Mouse (Mus musculus) right cerebral cortex, adult 18-20 months (tissue): ENCODE results near the gene Isx.

Experiments
- DNase-seq: peaks from one replicate; pipeline ENCODE4 v3.0.0; 2022; ENCODE audit warnings: mixed read lengths

Isx gene

DNA sequence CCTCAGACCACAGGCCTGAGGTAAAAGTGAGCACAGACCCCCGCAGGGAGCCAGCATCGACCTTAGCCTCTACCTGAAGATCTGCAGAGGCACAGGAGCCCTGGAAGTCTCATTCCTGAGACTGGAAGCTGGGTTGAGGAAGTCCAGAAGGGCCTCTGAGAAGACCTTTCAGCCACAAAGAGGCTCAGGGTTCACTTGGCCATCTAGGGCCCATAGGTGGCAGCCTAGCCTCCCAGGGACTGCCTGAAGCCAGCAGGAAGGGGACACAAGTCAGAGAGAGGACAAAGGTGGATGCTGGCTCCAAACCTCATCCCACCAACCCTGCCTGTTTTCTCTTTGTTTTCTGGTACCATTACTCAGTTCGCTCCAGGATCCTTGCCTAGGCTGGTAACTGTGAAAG lies at the start of gene Isx:
Gene Isx (plus strand): TSS at position 234 of the 400 bp plus-strand sequence.
- no peak for DNase-seq

- no peak for DNase-seq
Observed at GRCm38 (mm10) chr8:74827689-74828088, 45.3 kb upstream of the Isx start.

DNA sequence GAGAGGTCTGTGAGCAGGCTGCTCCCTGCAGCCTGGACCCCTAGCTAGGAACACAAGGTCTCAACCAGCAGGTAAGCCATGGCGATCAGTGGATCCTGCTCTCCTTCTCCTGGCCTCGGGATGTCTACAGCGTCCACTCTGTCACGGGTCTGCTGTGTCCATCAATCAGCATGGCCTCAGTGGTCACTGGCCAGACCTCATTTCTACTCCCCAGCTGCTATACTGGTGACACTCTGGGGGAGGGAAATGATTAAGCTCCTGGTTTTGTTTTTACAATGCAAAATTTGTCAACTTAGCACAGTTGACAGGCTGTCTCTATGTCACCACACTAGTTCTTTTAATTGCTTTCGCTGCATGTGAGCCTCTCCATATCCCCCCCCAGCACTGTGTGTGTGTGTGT lies 41.7 kb upstream of the Isx start:
- no peak for DNase-seq

DNA sequence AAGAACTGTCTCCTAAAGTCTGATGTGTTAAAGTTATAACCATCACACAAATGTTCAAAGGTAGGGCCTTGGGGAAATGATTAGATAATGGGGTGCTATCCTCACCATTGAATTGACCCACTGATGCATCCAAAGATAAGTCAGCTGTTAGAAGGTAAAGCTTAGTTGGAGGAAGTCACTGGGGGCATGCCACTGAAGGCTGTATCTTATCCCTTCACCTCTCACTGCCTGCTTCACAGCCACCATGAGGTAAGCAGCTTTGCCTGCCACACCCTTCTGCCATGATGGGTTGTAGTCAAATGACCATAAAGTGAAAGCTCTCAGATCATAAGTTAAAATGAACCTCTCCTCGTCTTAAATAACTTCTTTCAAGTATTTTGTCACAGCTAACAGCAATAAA lies 38.7 kb upstream of the Isx start:
- no peak for DNase-seq

- peak; percentile 39 for DNase-seq
Observed at GRCm38 (mm10) chr8:74847376-74848048, 25.5 kb upstream of the Isx start.

DNA sequence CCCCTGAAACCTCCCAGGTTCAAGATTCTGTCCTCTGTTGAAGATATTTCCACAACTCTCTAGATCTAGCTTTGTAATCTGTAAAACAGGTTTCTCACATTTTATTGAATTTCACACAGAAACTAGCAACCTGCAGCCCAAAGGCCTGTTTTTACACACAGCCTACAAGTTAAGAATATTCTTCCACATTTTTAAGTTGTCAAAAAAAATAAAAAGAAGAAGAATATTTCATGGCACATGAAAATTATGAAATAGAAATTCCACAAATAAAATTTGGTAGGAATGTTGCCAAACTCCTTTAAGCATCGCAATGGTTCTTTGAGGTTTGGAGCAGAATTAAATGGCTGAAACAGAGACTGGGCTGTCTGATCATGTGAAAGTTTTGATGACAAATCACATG lies 24.3 kb upstream of the Isx start:
- DNase-seq = no peak

DNA sequence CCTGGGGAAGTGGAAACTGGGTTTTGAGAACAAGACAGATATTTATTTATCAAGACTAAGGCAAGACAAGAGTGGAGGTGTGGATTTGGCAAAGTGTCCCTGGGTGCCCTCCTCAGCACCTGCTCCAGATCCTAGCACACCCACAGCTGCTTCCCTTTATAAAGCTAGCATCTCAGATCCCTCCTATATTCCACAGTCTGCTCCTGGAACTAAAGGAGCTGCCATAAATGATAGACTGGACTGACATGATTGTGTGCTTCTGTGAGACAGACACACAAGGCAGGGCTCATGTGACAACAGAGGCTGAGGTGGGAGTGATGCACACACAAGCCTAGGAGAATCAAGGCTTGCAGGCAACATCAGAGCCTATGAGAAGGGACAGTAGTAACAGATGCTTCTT lies 22.0 kb upstream of the Isx start:
- DNase-seq = peak; percentile 44

GRCm38 (mm10) chr8:74851837-74852236 lies 21.1 kb upstream of the Isx start:
- no peak for DNase-seq

- peak; percentile 67 for DNase-seq
Observed at GRCm38 (mm10) chr8:74853488-74853887, 19.5 kb upstream of the Isx start.

- no peak for DNase-seq
Observed at GRCm38 (mm10) chr8:74854786-74855185, 18.2 kb upstream of the Isx start.

GRCm38 (mm10) chr8:74855341-74855740 lies 17.6 kb upstream of the Isx start:
- DNase-seq = no peak

DNA sequence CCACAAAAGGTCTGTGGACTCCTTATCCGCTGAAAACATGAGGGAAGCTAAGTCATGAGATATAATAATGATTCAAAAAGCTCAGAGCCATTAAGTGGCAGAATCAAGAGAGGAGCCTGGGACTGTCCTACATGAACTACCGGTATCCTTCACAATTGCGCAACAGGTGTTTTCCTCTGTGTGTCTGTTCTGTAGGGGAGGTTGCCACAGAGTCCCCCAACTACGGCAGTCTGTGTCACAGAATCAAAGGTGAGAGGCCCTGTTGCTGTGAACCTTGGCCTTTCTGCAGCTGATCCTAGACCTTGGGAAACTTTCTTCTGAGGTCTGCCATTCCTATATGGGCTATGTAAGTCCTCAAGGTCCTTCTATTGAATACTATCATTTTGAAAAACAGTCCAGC lies 13.7 kb upstream of the Isx start:
- no peak for DNase-seq

DNA sequence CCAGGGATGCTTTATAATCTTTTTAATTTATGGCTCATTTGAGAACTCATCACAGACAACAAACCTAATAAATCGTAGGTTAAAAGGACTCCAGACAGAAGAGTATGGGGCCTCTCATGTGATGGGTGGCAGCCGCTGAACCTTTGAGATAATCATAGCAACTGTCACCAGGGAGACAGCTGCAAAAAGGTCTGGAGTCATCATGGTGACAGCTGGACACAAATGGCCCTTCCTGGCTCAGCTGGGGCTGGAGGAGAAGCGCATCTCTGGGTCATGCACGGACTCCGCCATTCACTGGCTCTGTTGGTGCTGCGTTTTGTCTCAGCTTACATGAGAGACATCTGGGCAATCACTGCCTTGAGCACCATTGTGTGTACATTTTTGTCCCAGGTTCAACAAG lies 12.5 kb upstream of the Isx start:
- no peak for DNase-seq

DNA sequence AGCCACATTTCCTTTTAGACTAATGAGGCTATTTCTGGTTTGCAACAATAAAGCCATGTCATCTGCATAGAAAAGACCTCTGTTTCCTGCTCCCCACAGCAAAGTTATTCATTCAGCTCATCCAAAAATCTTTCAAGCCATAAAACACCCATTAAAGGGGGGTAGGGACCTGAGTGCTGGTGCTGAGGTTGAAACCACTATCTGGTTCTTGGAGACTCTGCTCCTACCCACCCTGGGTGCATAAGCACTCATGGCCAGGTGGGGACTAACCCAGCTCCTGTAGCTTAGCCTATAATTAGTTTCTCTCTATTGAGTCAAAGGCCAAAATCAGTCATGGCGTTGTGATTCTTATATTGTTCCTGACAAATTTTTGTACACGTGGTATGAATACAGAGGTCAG lies 10.4 kb upstream of the Isx start:
- no peak for DNase-seq

DNA sequence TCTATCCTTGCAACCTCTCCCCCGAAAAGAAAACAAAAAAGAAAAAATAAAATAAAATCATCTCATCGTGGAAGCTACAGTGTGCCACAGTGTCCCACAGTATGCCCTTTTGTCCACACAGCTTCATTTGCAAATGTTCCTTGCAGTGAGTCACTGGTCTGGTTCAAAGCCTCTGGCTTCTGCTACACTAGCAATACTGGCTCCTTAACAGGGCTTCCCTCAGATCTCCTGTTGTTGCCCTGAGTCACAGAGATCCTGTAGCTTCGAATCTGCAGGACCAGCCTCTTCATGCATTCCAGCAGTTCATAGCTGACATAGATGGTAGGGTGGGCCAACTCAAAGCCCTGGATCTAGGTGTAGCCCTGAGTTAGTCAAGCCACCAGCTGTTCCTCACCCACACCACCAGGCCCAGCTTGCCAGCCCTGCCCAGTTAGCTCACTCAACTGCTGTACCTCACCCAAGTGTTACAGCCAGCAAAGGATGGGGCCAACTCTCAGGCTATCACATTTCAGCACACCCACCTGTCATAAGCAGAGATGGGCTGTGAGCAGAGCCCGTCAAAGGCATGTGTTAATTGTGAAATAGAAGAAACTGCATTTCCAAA lies 2.5 kb upstream of the Isx start:
- DNase-seq = no peak

- no peak for DNase-seq
Observed at GRCm38 (mm10) chr8:74871686-74872085, 1.3 kb upstream of the Isx start.

- DNase-seq = no peak
Observed at GRCm38 (mm10) chr8:74872151-74872823, 686 bp upstream of the Isx start.

- peak; percentile 58 for DNase-seq
Observed at GRCm38 (mm10) chr8:74874565-74874964, 1.6 kb downstream of the Isx start.

GRCm38 (mm10) chr8:74878637-74879036 lies 5.7 kb downstream of the Isx start:
- DNase-seq = no peak

DNA sequence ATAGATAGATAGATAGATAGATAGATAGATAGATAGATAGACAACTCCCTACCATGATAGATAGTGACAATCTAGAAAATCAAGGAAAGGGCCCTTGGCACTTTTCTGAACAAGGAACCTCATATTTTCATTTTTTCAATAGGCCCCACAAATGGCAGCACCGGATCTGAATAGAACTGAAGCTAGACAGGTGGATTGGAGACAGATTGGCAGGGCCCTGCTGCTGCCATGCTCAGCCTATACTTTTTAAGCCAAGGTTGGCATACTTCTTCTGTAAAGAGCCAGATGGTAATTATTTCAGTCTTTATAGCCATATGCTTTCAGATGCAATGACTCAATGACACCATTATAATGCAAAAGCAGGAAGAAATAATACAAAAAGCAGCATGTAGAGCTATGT lies 15.8 kb downstream of the Isx start:
- peak; percentile 26 for DNase-seq

- DNase-seq = peak; percentile 58
Observed at GRCm38 (mm10) chr8:74891030-74891429, 18.1 kb downstream of the Isx start.

- DNase-seq = no peak
Observed at GRCm38 (mm10) chr8:74896302-74896701, 23.3 kb downstream of the Isx start.

DNA sequence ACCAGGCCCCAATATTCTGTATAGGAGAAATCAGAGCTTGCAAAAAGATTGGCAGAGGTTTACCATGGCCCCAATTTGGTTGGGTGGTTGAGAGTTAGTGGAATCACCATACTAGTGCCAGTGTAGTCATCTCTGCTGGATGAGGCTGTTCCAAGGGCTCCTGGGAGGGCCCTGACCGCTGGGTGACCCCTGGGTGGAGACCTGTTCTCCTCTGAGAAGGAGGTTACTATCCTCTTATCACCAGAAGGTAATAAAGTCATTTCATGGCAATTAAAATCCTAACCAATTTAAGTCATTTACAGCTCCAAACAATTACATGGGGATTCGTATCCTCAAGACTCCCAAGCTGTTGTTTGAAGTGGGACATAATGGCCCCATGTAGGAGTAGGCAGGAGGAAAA lies 24.3 kb downstream of the Isx start:
- DNase-seq = no peak

- peak; percentile 75 for DNase-seq
Observed at GRCm38 (mm10) chr8:74899796-74900195, 26.8 kb downstream of the Isx start.
